Mouse (Mus musculus) ES-Bruce4 (cell line): ENCODE results near the gene Eif2d. TPM values are rescaled to one million over a fixed set of nuclear protein-coding genes. Genes with fewer than 3 reads are reported as not detected.
"Not testable (repeated sequence)": the region's sequence is repeated elsewhere in the genome, so short reads cannot be mapped to it uniquely, and the experiment has no call there.

ENCODE experiments used
- H3K27ac ChIP-seq: 2 replicates; pipeline ENCODE4 v1.5.1; 2012; ENCODE audit warnings: low read length, inconsistent platforms; ENCODE audit not compliant: insufficient read depth
- H3K27me3 ChIP-seq: 2 replicates; pipeline ENCODE4 v1.6.1; 2012; ENCODE audit warnings: mild to moderate bottlenecking, low read length, inconsistent platforms; ENCODE audit not compliant: control insufficient read depth, poor library complexity, insufficient read depth, severe bottlenecking
- H3K36me3 ChIP-seq: 2 replicates; pipeline ENCODE4 v1.6.1; 2012; ENCODE audit warnings: inconsistent platforms, mild to moderate bottlenecking, low read length, moderate library complexity; ENCODE audit not compliant: control insufficient read depth, poor library complexity, insufficient read depth, severe bottlenecking
- H3K4me1 ChIP-seq: one replicate; pipeline ENCODE4 v1.8.1; 2011; ENCODE audit warnings: low read length; ENCODE audit not compliant: control insufficient read depth, insufficient read depth
- H3K4me3 ChIP-seq: 2 replicates; pipeline ENCODE4 v1.5.1; 2011; ENCODE audit warnings: low read depth, mild to moderate bottlenecking, low read length
- H3K9ac ChIP-seq: 2 replicates; pipeline ENCODE4 v1.6.1; 2012; ENCODE audit warnings: low read depth, mild to moderate bottlenecking, inconsistent platforms; ENCODE audit not compliant: poor library complexity, severe bottlenecking
- H3K9me3 ChIP-seq: replicated peaks from 2 replicates; pipeline ENCODE4 v1.6.1; 2012; ENCODE audit warnings: mild to moderate bottlenecking, low read length, inconsistent platforms; ENCODE audit not compliant: control insufficient read depth, poor library complexity, insufficient read depth, severe bottlenecking
- CTCF ChIP-seq: IDR thresholded peaks from one replicate; pipeline ENCODE4 v1.8.1; 2011; ENCODE audit warnings: low read depth, low read length
- EP300 ChIP-seq: IDR thresholded peaks from 2 replicates; pipeline ENCODE4 v1.6.1; 2011; ENCODE audit warnings: low read depth, low read length; ENCODE audit not compliant: insufficient read depth
- POLR2A ChIP-seq: IDR thresholded peaks from one replicate; pipeline ENCODE4 v1.8.1; 2011; ENCODE audit warnings: low read length; ENCODE audit not compliant: insufficient read depth
- polyA plus RNA-seq: library from polyadenylated mRNA; stranded (reverse); fragments of >200 nt; gene quantifications from 2 replicates; pipeline ENCODE4 v1.2.4, GENCODE M21; 2011; ENCODE audit warnings: low read depth; ENCODE audit not compliant: missing spikeins, insufficient read depth, insufficient read length

The Eif2d gene
- polyA plus RNA-seq, 1 experiment: 99.1 TPM

GRCm38 (mm10) chr1:131146181-131146614 lies 6.8 kb upstream of the Eif2d start:
- H3K9ac ChIP-seq: peak overlapping the region; percentile 73
- H3K27me3 ChIP-seq: no peaks in the 10 kb centered on the region
- peaks cover 5% of the 10 kb centered on the region for H3K4me1 ChIP-seq
- peak overlapping the region; percentile 88 for H3K27ac ChIP-seq
- TF ChIP-seq CTCF (no peak), POLR2A (peak; percentile 43)
- H3K36me3 ChIP-seq: no peaks in the 10 kb centered on the region
- no peaks in the 10 kb centered on the region for H3K9me3 ChIP-seq
- H3K4me3 ChIP-seq: peak overlapping the region; percentile 62

- H3K9me3 ChIP-seq: no peaks in the 10 kb centered on the region
- no peak for TF ChIP-seq CTCF
- no peak for TF ChIP-seq POLR2A
- 0 out of 2 replicates have a peak, but pooled peaks have one; percentile 16 for TF ChIP-seq EP300
- H3K27ac ChIP-seq: peak overlapping the region; percentile 98
- peak overlapping the region; percentile 73 for H3K9ac ChIP-seq
- no peaks in the 10 kb centered on the region for H3K36me3 ChIP-seq
- H3K27me3 ChIP-seq: no peaks in the 10 kb centered on the region
- H3K4me3 ChIP-seq: no peak overlapping the region
- H3K4me1 ChIP-seq: peaks cover 5% of the 10 kb centered on the region
Measured at GRCm38 (mm10) chr1:131149496-131149895, 3.5 kb upstream of the Eif2d start.

GRCm38 (mm10) chr1:131155456-131155855 lies 2.5 kb downstream of the Eif2d start:
- H3K36me3 ChIP-seq: peaks cover 26% of the 10 kb centered on the region
- H3K27me3 ChIP-seq: no peaks in the 10 kb centered on the region
- H3K9ac ChIP-seq: no peak overlapping the region
- TF ChIP-seq CTCF (peak; percentile 83), EP300 (no peak)
- H3K4me1 ChIP-seq: peaks cover 2% of the 10 kb centered on the region
- H3K9me3 ChIP-seq: no peaks in the 10 kb centered on the region
- H3K4me3 ChIP-seq: no peak overlapping the region
- no peak overlapping the region for H3K27ac ChIP-seq

- not testable (repeated sequence) for H3K9me3 ChIP-seq, H3K27me3 ChIP-seq, H3K4me1 ChIP-seq, H3K4me3 ChIP-seq, H3K9ac ChIP-seq
- Histone ChIP-seq H3K36me3 (peaks cover 57% of the 10 kb centered on the region), H3K27ac (peak overlapping the region; percentile 76)
Measured at GRCm38 (mm10) chr1:131159573-131160327, 6.8 kb downstream of the Eif2d start.

GRCm38 (mm10) chr1:131161091-131161490 lies 8.1 kb downstream of the Eif2d start:
- Histone ChIP-seq H3K9me3 (no peaks in the 10 kb centered on the region), H3K27me3 (no peaks in the 10 kb centered on the region), H3K9ac (no peak overlapping the region), H3K4me1 (peaks cover 2% of the 10 kb centered on the region), H3K36me3 (peaks cover 59% of the 10 kb centered on the region), H3K27ac (peak overlapping the region; percentile 78), H3K4me3 (no peak overlapping the region)
- peak; percentile 89 for TF ChIP-seq EP300
- no peak for TF ChIP-seq CTCF
- no peak for TF ChIP-seq POLR2A

GRCm38 (mm10) chr1:131164427-131164826 lies 11.4 kb downstream of the Eif2d start:
- no peaks in the 10 kb centered on the region for H3K4me1 ChIP-seq
- no peaks in the 10 kb centered on the region for H3K27me3 ChIP-seq
- no peak overlapping the region for H3K27ac ChIP-seq
- H3K9me3 ChIP-seq: no peaks in the 10 kb centered on the region
- peaks cover 76% of the 10 kb centered on the region for H3K36me3 ChIP-seq
- no peak for TF ChIP-seq POLR2A
- TF ChIP-seq EP300: no peak
- no peak for TF ChIP-seq CTCF
- no peak overlapping the region for H3K9ac ChIP-seq
- no peak overlapping the region for H3K4me3 ChIP-seq
